Mouse (Mus musculus) hindbrain, postnatal 0 days (tissue): ENCODE measurements around the gene Acly. TPM values are rescaled to one million over a fixed set of nuclear protein-coding genes. Genes with fewer than 3 reads are reported as not detected.

ENCODE experiments used
- ATAC-seq: fragments of 200-750 bp; cut with Nextera tagmentation; 2 replicates; pipeline ENCODE4 v1.8.0; 2017; ENCODE audit warnings: mild to moderate bottlenecking, moderate TSS enrichment, moderate library complexity
- DNase-seq: peaks from one replicate; pipeline ENCODE4 v3.0.0-alpha.2; 2015; ENCODE audit warnings: low spot score
- H3K27ac ChIP-seq: fragments of 300-500 bp; sonication (generic); 2 replicates; pipeline ENCODE4 v1.5.1; 2014; ENCODE audit warnings: mild to moderate bottlenecking
- H3K27me3 ChIP-seq: fragments of 300-500 bp; sonication (generic); 2 replicates; pipeline ENCODE4 v1.6.1; 2014; ENCODE audit warnings: low read length, mixed read lengths; ENCODE audit not compliant: insufficient read depth
- H3K36me3 ChIP-seq: fragments of 300-500 bp; sonication (generic); 2 replicates; pipeline ENCODE4 v1.6.1; 2014; ENCODE audit warnings: low read length, mixed read lengths; ENCODE audit not compliant: insufficient read depth
- H3K4me1 ChIP-seq: fragments of 300-500 bp; sonication (generic); 2 replicates; pipeline ENCODE4 v1.6.1; 2014; ENCODE audit warnings: antibody characterized with exemption, low read length, mixed read lengths; ENCODE audit not compliant: insufficient read depth
- H3K4me2 ChIP-seq: fragments of 300-500 bp; sonication (generic); 2 replicates; pipeline ENCODE4 v1.6.1; 2014; ENCODE audit warnings: low read depth, mild to moderate bottlenecking, low read length, moderate library complexity, mixed read lengths
- H3K4me3 ChIP-seq: fragments of 300-500 bp; sonication (generic); 2 replicates; pipeline ENCODE4 v1.5.1; 2014; ENCODE audit warnings: low read length
- H3K9ac ChIP-seq: fragments of 300-500 bp; sonication (generic); replicated peaks from 2 replicates; pipeline ENCODE4 v1.6.1; 2014; ENCODE audit warnings: mild to moderate bottlenecking, low read length, moderate library complexity, mixed read lengths
- H3K9me3 ChIP-seq: fragments of 300-500 bp; sonication (generic); 2 replicates; pipeline ENCODE4 v1.6.1; 2016; ENCODE audit warnings: low read length, mixed read lengths
- CTCF ChIP-seq: IDR thresholded peaks from 2 replicates; pipeline ENCODE4 v1.5.1; 2016; ENCODE audit warnings: antibody characterized with exemption, control low read depth, low read depth
- WGBS: fragments of 180-500 bp; shearing (Covaris S2); extraction: QIAGEN DNeasy Blood & Tissue Kit; methylation state at CpG from one replicate; pipeline ENCODE4 v1.1.7; 2014; 5-methylcytosine and 5-hydroxymethylcytosine counted together
- microRNA-seq, 2 experiments: library from miRNA; unstranded; fragments of <30 nt; microRNA quantifications; one replicate each; pipeline ENCODE4; 2016
- polyA plus RNA-seq: library from polyadenylated mRNA; unstranded; fragments of >200 nt; fragmentation: Nextera tagmentation; extraction: Ambion mirVana; gene quantifications from 2 replicates; pipeline ENCODE4 v1.2.1, GENCODE M21; 2015
- total RNA-seq: library from RNA; depleted of rRNA; stranded (reverse); fragments of >200 nt; gene quantifications from 2 replicates; pipeline ENCODE4 v1.2.3, GENCODE M21; 2014; rRNA removed

Acly gene
- total and polyA plus RNA-seq, 2 experiments from 2014 or later = 135 to 235 TPM

- 76% methylated on average over 3 of the region's 3 CpGs for WGBS
- TF ChIP-seq CTCF = no peak
- H3K36me3 ChIP-seq = no peaks in the 10 kb centered on the region
- H3K4me2 ChIP-seq = no peak overlapping the region
- H3K27me3 ChIP-seq = no peaks in the 10 kb centered on the region
- no peaks in the 10 kb centered on the region; the same call in 1 of the 2 replicates for H3K4me1 ChIP-seq
- no peak overlapping the region for H3K4me3 ChIP-seq
- no peak overlapping the region for H3K9ac ChIP-seq
- ATAC-seq (no peak), DNase-seq (no peak)
- H3K27ac ChIP-seq = no peak overlapping the region
- no peaks in the 10 kb centered on the region for H3K9me3 ChIP-seq
Observed at GRCm38 (mm10) chr11:100426820-100427219, 101.0 kb downstream of the Acly start.

Small RNA genes within 50 kb of the gene (microRNA-seq; reads per million reads assigned to microRNA genes)
- gene Gm27374 = 0 reads per million in 2 experiments
- gene Mir7116 = 1.4 to 1.8 reads per million in 2 experiments

Other genes starting within 250 kb of the Acly start
- 74.1 and 76.5 TPM in 2 replicates for gene Eif1, start 208.1 kb downstream of the Acly start, total RNA-seq
- gene Eif1, start 208.1 kb downstream of the Acly start, polyA plus RNA-seq = 1,309 and 1,318 TPM in 2 replicates
- gene Gast, start 193.6 kb downstream of the Acly start, total RNA-seq = not detected in 2 replicates
- 0.45 and 0.73 TPM in 2 replicates for gene Gast, start 193.6 kb downstream of the Acly start, polyA plus RNA-seq
- 530 and 555 TPM in 2 replicates for gene Hap1, start 171.9 kb downstream of the Acly start, total RNA-seq
- gene Hap1, start 171.9 kb downstream of the Acly start, polyA plus RNA-seq = 344 and 395 TPM in 2 replicates
- 105 and 119 TPM in 2 replicates for gene Jup, start 130.2 kb downstream of the Acly start, total RNA-seq
- 42.7 and 49.8 TPM in 2 replicates for gene Jup, start 130.2 kb downstream of the Acly start, polyA plus RNA-seq
- 23.9 and 28.2 TPM in 2 replicates for gene P3h4, start 113.2 kb downstream of the Acly start, total RNA-seq
- gene P3h4, start 113.2 kb downstream of the Acly start, polyA plus RNA-seq = 20.7 and 22.0 TPM in 2 replicates
- 34.6 and 41.1 TPM in 2 replicates for gene Fkbp10, start 112.3 kb downstream of the Acly start, total RNA-seq
- gene Fkbp10, start 112.3 kb downstream of the Acly start, polyA plus RNA-seq = 27.0 and 27.4 TPM in 2 replicates
- 59.2 and 61.7 TPM in 2 replicates for gene Nt5c3b, start 86.2 kb downstream of the Acly start, total RNA-seq
- gene Nt5c3b, start 86.2 kb downstream of the Acly start, polyA plus RNA-seq = 106 and 108 TPM in 2 replicates
- gene Klhl10, start 86.1 kb downstream of the Acly start, total RNA-seq = 0.40 and 0.42 TPM in 2 replicates
- 0.39 and 0.84 TPM in 2 replicates for gene Klhl10, start 86.1 kb downstream of the Acly start, polyA plus RNA-seq
- gene Klhl11, start 55.3 kb downstream of the Acly start, total RNA-seq = 50.3 and 56.5 TPM in 2 replicates
- gene Klhl11, start 55.3 kb downstream of the Acly start, polyA plus RNA-seq = 10.4 and 10.7 TPM in 2 replicates
- 1.5 and 2.4 TPM in 2 replicates for gene Ttc25, start 17.6 kb upstream of the Acly start, total RNA-seq
- 1.8 and 2.0 TPM in 2 replicates for gene Ttc25, start 17.6 kb upstream of the Acly start, polyA plus RNA-seq
- 95.3 and 125 TPM in 2 replicates for gene Cnp, start 46.9 kb upstream of the Acly start, total RNA-seq
- gene Cnp, start 46.9 kb upstream of the Acly start, polyA plus RNA-seq = 121 and 146 TPM in 2 replicates
- 125 and 131 TPM in 2 replicates for gene Nkiras2, start 91.2 kb upstream of the Acly start, total RNA-seq
- gene Nkiras2, start 91.2 kb upstream of the Acly start, polyA plus RNA-seq = 77.5 and 82.1 TPM in 2 replicates
- 64.6 and 73.8 TPM in 2 replicates for gene Dnajc7, start 92.2 kb upstream of the Acly start, total RNA-seq
- 237 and 246 TPM in 2 replicates for gene Dnajc7, start 92.2 kb upstream of the Acly start, polyA plus RNA-seq
- gene Zfp385c, start 164.5 kb upstream of the Acly start, total RNA-seq = 9.8 and 13.0 TPM in 2 replicates
- gene Zfp385c, start 164.5 kb upstream of the Acly start, polyA plus RNA-seq = 10.0 and 11.3 TPM in 2 replicates
- 0.61 and 1.2 TPM in 2 replicates for gene Dhx58, start 176.3 kb upstream of the Acly start, total RNA-seq
- gene Dhx58, start 176.3 kb upstream of the Acly start, polyA plus RNA-seq = 2.7 and 3.1 TPM in 2 replicates
- 62.6 and 63.3 TPM in 2 replicates for gene Kat2a, start 184.5 kb upstream of the Acly start, total RNA-seq
- 56.0 and 61.7 TPM in 2 replicates for gene Kat2a, start 184.5 kb upstream of the Acly start, polyA plus RNA-seq
- gene Hspb9, start 185.8 kb upstream of the Acly start, total RNA-seq = not detected in 2 replicates
- 0.24 and 0.28 TPM in 2 replicates for gene Hspb9, start 185.8 kb upstream of the Acly start, polyA plus RNA-seq
- 246 and 248 TPM in 2 replicates for gene Rab5c, start 210.2 kb upstream of the Acly start, total RNA-seq
- 34.1 and 34.4 TPM in 2 replicates for gene Rab5c, start 210.2 kb upstream of the Acly start, polyA plus RNA-seq
- 10.0 and 12.9 TPM in 2 replicates for gene Kcnh4, start 231.9 kb upstream of the Acly start, total RNA-seq
- gene Kcnh4, start 231.9 kb upstream of the Acly start, polyA plus RNA-seq = 3.6 and 4.2 TPM in 2 replicates
- gene Hcrt, start 234.9 kb upstream of the Acly start, total RNA-seq = 6.9 TPM in 1 of 2 replicates, not detected in the other
- gene Hcrt, start 234.9 kb upstream of the Acly start, polyA plus RNA-seq = 0.88 and 1.2 TPM in 2 replicates
- gene Ghdc, start 243.0 kb upstream of the Acly start, total RNA-seq = 15.9 and 20.9 TPM in 2 replicates
- gene Ghdc, start 243.0 kb upstream of the Acly start, polyA plus RNA-seq = 7.5 and 8.3 TPM in 2 replicates